Mouse (Mus musculus) embryo, embryonic 10 days (tissue): Measurements from ENCODE around the gene Gm21586.
"Not testable (repeated sequence)": the region's sequence is repeated elsewhere in the genome, so short reads cannot be mapped to it uniquely, and the experiment has no call there.

Experiments used
- DNase-seq: peaks from one replicate; pipeline ENCODE4 v3.0.0-alpha.2; 2015; ENCODE audit warnings: low spot score

The Gm21586 gene

GRCm38 (mm10) chr4:42439078-42439477, at the start of gene Gm21586:
Gm21586 (plus strand) TSS chr4:42439378.
- not testable (repeated sequence) for DNase-seq

- not testable (repeated sequence) for DNase-seq
Measured at GRCm38 (mm10) chr4:42466452-42466851, 27.3 kb downstream of the Gm21586 start, which contains the start of gene Gm2163. Gm2163 (plus strand) TSS chr4:42466752.
